ENCODE assay signal across 20 mouse cellular contexts in genomic region chr10:112614226-112614625, GRCm38 (mm10).
"Had no signal": no experiment of that assay in that cellular context is flagged by ENCODE, and none has a peak within 500 bp of the region (broad histone marks: within the 10 kb centered on the region; RNA-seq: fewer than 3 reads in every experiment).

No protein-coding gene starts in this region.

- H3K4me1 ChIP-seq: lung, embryonic 15.5 days; megakaryocyte, embryonic 14.5 days; midbrain, embryonic 15.5 days; neural tube, embryonic 12.5 days had no signal

- DNase-seq: liver, postnatal 0 days; lung, adult 2 months; lung, postnatal 14 days; lung, postnatal 36 days; retina, postnatal 1 day; right cerebral cortex, adult 18-20 months; right cerebral cortex, postnatal 25 days; right cerebral cortex, postnatal 4 days; spleen, adult 18-20 months; thymus, adult 18-20 months; thymus, postnatal 14 days; thymus, postnatal 36 days had no signal

- H3K9ac ChIP-seq: liver, postnatal 0 days; lung, embryonic 15.5 days; midbrain, embryonic 13.5 days; midbrain, embryonic 15.5 days; neural tube, embryonic 12.5 days had no signal

- H3K9me3 ChIP-seq: lung, embryonic 15.5 days; midbrain, embryonic 13.5 days; midbrain, embryonic 15.5 days; neural tube, embryonic 12.5 days had no signal

- H3K36me3 ChIP-seq: lung, embryonic 15.5 days; midbrain, embryonic 13.5 days; midbrain, embryonic 15.5 days; neural tube, embryonic 12.5 days had no signal

- H3K4me2 ChIP-seq: lung, embryonic 15.5 days; midbrain, embryonic 11.5 days; midbrain, embryonic 13.5 days; midbrain, embryonic 15.5 days; neural tube, embryonic 12.5 days had no signal

- ATAC-seq: liver, postnatal 0 days; lung, postnatal 0 days; midbrain, embryonic 13.5 days; midbrain, embryonic 15.5 days had no signal

- H3K4me3 ChIP-seq: lung, embryonic 15.5 days; megakaryocyte, embryonic 14.5 days; midbrain, embryonic 13.5 days; midbrain, embryonic 15.5 days; neural tube, embryonic 12.5 days had no signal

- H3K27ac ChIP-seq: lung, embryonic 15.5 days; macrophage; midbrain, embryonic 13.5 days; midbrain, embryonic 15.5 days; neural tube, embryonic 12.5 days had no signal

- H3K27me3 ChIP-seq: lung, embryonic 15.5 days; megakaryocyte, embryonic 14.5 days; midbrain, embryonic 13.5 days; midbrain, embryonic 15.5 days; neural tube, embryonic 12.5 days had no signal
